Mouse (Mus musculus) limb, embryonic 14.5 days (tissue): ENCODE measurements at regions not wholly inside any gene's neighbourhood (a gene's known extent, or its start where the extent isn't known, plus 50 kb on each side); places are given as distances from the start of the nearest gene placed in this dataset.

ENCODE experiments used
- ATAC-seq: fragments of 200-750 bp; cut with Nextera tagmentation; 2 replicates; pipeline ENCODE4 v1.8.0; 2017; ENCODE audit warnings: low read depth, moderate number of reproducible peaks, moderate TSS enrichment; ENCODE audit not compliant: low FRiP score
- DNase-seq: peaks from one replicate; pipeline ENCODE4 v3.0.0-alpha.2; 2015; ENCODE audit warnings: low spot score
- H3K27ac ChIP-seq: fragments of 300-500 bp; sonication (generic); replicated peaks from 2 replicates; pipeline ENCODE4 v1.5.1; 2014; ENCODE audit warnings: low read depth, mild to moderate bottlenecking, low read length, moderate library complexity, mixed read lengths
- H3K27me3 ChIP-seq: fragments of 300-500 bp; sonication (generic); 2 replicates; pipeline ENCODE4 v1.6.1; 2014; ENCODE audit warnings: low read length, mixed read lengths; ENCODE audit not compliant: control insufficient read depth, insufficient read depth
- H3K36me3 ChIP-seq: fragments of 300-500 bp; sonication (generic); 2 replicates; pipeline ENCODE4 v1.6.1; 2014; ENCODE audit warnings: mild to moderate bottlenecking, low read length, moderate library complexity, mixed read lengths; ENCODE audit not compliant: control insufficient read depth, insufficient read depth
- H3K4me1 ChIP-seq: fragments of 300-500 bp; sonication (generic); 2 replicates; pipeline ENCODE4 v1.6.1; 2014; ENCODE audit warnings: antibody characterized with exemption, low read length, mixed read lengths; ENCODE audit not compliant: control insufficient read depth, insufficient read depth
- H3K4me2 ChIP-seq: fragments of 300-500 bp; sonication (generic); replicated peaks from 2 replicates; pipeline ENCODE4 v1.6.1; 2014; ENCODE audit warnings: low read depth, mild to moderate bottlenecking, low read length, moderate library complexity; ENCODE audit not compliant: severe bottlenecking
- H3K4me3 ChIP-seq: fragments of 300-500 bp; sonication (generic); replicated peaks from 2 replicates; pipeline ENCODE4 v1.5.1; 2014; ENCODE audit warnings: low read length
- H3K9ac ChIP-seq: fragments of 300-500 bp; sonication (generic); 2 replicates; pipeline ENCODE4 v1.6.1; 2014; ENCODE audit warnings: mild to moderate bottlenecking, low read depth, low read length, moderate library complexity; ENCODE audit not compliant: severe bottlenecking
- H3K9me3 ChIP-seq: fragments of 300-500 bp; sonication (generic); 2 replicates; pipeline ENCODE4 v1.6.1; 2016; ENCODE audit warnings: low read length; ENCODE audit not compliant: control insufficient read depth
- POLR2A ChIP-seq: fragments of 200-500 bp; IDR thresholded peaks from 2 replicates; pipeline ENCODE4 v1.8.0; 2012; ENCODE audit warnings: inconsistent platforms, mild to moderate bottlenecking, moderate library complexity, borderline replicate concordance; ENCODE audit not compliant: insufficient read depth, insufficient read length; ENCODE audit errors: extremely low read depth
- WGBS: fragments of 180-500 bp; shearing (Covaris S2); extraction: QIAGEN DNeasy Blood & Tissue Kit; methylation state at CpG from one replicate; pipeline ENCODE4 v1.1.7; 2014; 5-methylcytosine and 5-hydroxymethylcytosine counted together

GRCm38 (mm10) chr3:41151989-41152388, 69.1 kb upstream of the Pgrmc2 start:
- Histone ChIP-seq H3K4me3 (no peak overlapping the region), H3K27ac (no peak overlapping the region), H3K36me3 (no peaks in the 10 kb centered on the region), H3K27me3 (no peaks in the 10 kb centered on the region), H3K9me3 (no peaks in the 10 kb centered on the region), H3K9ac (no peak overlapping the region), H3K4me2 (no peak overlapping the region), H3K4me1 (no peaks in the 10 kb centered on the region)
- WGBS, result 76% methylated on average over 7 of the region's 7 CpGs
- no peak for TF ChIP-seq POLR2A
- no peak for DNase-seq
- ATAC-seq, result no peak

- no peak for ATAC-seq
- H3K4me2 ChIP-seq, result no peak overlapping the region
- no peaks in the 10 kb centered on the region for H3K36me3 ChIP-seq
- H3K9ac ChIP-seq, result no peak overlapping the region
- H3K4me1 ChIP-seq, result no peaks in the 10 kb centered on the region
- no peak overlapping the region for H3K4me3 ChIP-seq
- 89% methylated on average over 4 of the region's 4 CpGs for WGBS
- H3K9me3 ChIP-seq, result 0 out of 2 replicates have a peak, but pooled peaks cover 6% of the 10 kb centered on the region
- H3K27me3 ChIP-seq, result no peaks in the 10 kb centered on the region
- TF ChIP-seq POLR2A, result no peak
- DNase-seq, result no peak
- no peak overlapping the region for H3K27ac ChIP-seq
Measured at GRCm38 (mm10) chr3:41140391-41140790, 57.5 kb upstream of the Pgrmc2 start.

- 80% methylated on average over 1 of the region's 1 CpGs for WGBS
- no peak for ATAC-seq
- Histone ChIP-seq H3K4me2 (no peak overlapping the region), H3K4me1 (no peaks in the 10 kb centered on the region), H3K27ac (no peak overlapping the region), H3K27me3 (no peaks in the 10 kb centered on the region), H3K9ac (no peak overlapping the region), H3K36me3 (no peaks in the 10 kb centered on the region), H3K9me3 (0 out of 2 replicates have a peak, but pooled peaks cover 6% of the 10 kb centered on the region), H3K4me3 (no peak overlapping the region)
- DNase-seq, result no peak
- no peak for TF ChIP-seq POLR2A
Measured at GRCm38 (mm10) chr3:41137931-41138330, 55.1 kb upstream of the Pgrmc2 start.

GRCm38 (mm10) chr3:41132889-41133288, 50.0 kb upstream of the Pgrmc2 start:
- 9% methylated on average over 6 of the region's 6 CpGs for WGBS
- DNase-seq (no peak), ATAC-seq (no peak)
- Histone ChIP-seq H3K36me3 (no peaks in the 10 kb centered on the region), H3K27ac (no peak overlapping the region), H3K4me3 (no peak overlapping the region), H3K9me3 (no peaks in the 10 kb centered on the region), H3K4me1 (no peaks in the 10 kb centered on the region), H3K9ac (no peak overlapping the region), H3K4me2 (no peak overlapping the region), H3K27me3 (no peaks in the 10 kb centered on the region)
- TF ChIP-seq POLR2A, result no peak
